Comparison of ENCODE assay signal across 18 mouse cellular contexts in genomic region chr13:98055194-98055593, GRCm38 (mm10).
A peak's percentile ranks its signal among the peaks of the same experiment; 100 is the strongest.
DNase-seq lines count a peak whose midpoint lies in the region; ATAC-seq and TF ChIP-seq lines count a peak whose summit lies in the region.
"Had no signal": no experiment of that assay in that cellular context is flagged by ENCODE, and none has a peak within 500 bp of the region (broad histone marks: within the 10 kb centered on the region; RNA-seq: fewer than 3 reads in every experiment).

No protein-coding gene starts in this region.

- DNase-seq in layer of hippocampus, adult 2 months (ENCODE audit: low spot score in 2 of 2), result no peak
- DNase-seq in layer of hippocampus, adult 18-20 months (ENCODE audit: low spot score in 2 of 2), result no peak
- DNase-seq in brain, embryonic 14.5 days (ENCODE audit: low read depth), result peak; percentile 48
- DNase-seq in hindbrain, embryonic 11.5 days (ENCODE audit: low spot score), result peak; percentile 20
- peak; percentile 47 for DNase-seq in midbrain, embryonic 14.5 days
- DNase-seq in cerebellum, adult 11 months, result no peak
- DNase-seq in kidney, postnatal 36 days, result no peak
- DNase-seq: adrenal gland, postnatal 36 days; kidney, adult 11 months; kidney, postnatal 14 days; spleen, adult 18-20 months; thymus, postnatal 14 days had no signal

- ATAC-seq in hindbrain, embryonic 11.5 days (ENCODE audit: low FRiP score), result no peak
- no peak; the same call in 1 of the 2 replicates for ATAC-seq in midbrain, embryonic 14.5 days (ENCODE audit: low FRiP score, low TSS enrichment)
- ATAC-seq: lung, postnatal 0 days had no signal

- no peaks in the 10 kb centered on the region for H3K9me3 ChIP-seq in hindbrain, embryonic 11.5 days (ENCODE audit: control insufficient read depth, low read length)
- H3K9me3 ChIP-seq in midbrain, embryonic 14.5 days (ENCODE audit: control insufficient read depth, low read length), result no peaks in the 10 kb centered on the region; the same call in 1 of the 2 replicates
- H3K9me3 ChIP-seq: megakaryocyte, embryonic 14.5 days; stomach, embryonic 15.5 days had no signal

- TF ChIP-seq POLR2A in brain, embryonic 14.5 days (IDR thresholded peaks at IDR 0.05; ENCODE audit: borderline replicate concordance, extremely low read depth, insufficient read depth, insufficient read length, poor library complexity, severe bottlenecking), result no peak

- H3K9ac ChIP-seq in hindbrain, embryonic 11.5 days (ENCODE audit: low read depth, low read length), result no peak overlapping the region
- no peak overlapping the region for H3K9ac ChIP-seq in midbrain, embryonic 14.5 days (replicated peaks; ENCODE audit: low read length)
- H3K9ac ChIP-seq: embryonic facial prominence, embryonic 15.5 days; limb, embryonic 12.5 days; liver, embryonic 14.5 days; stomach, embryonic 15.5 days had no signal

- no peaks in the 10 kb centered on the region for H3K27me3 ChIP-seq in hindbrain, embryonic 11.5 days (ENCODE audit: control insufficient read depth, insufficient read depth, low read length)
- no peaks in the 10 kb centered on the region for H3K27me3 ChIP-seq in midbrain, embryonic 14.5 days (ENCODE audit: control insufficient read depth, insufficient read depth, low read length)
- H3K27me3 ChIP-seq: embryonic facial prominence, embryonic 15.5 days; limb, embryonic 12.5 days; stomach, embryonic 15.5 days had no signal

- H3K4me3 ChIP-seq in layer of hippocampus, adult 2 months, result no peak overlapping the region
- H3K4me3 ChIP-seq in hindbrain, embryonic 11.5 days (ENCODE audit: low read depth, low read length), result no peak overlapping the region
- no peak overlapping the region for H3K4me3 ChIP-seq in midbrain, embryonic 14.5 days (replicated peaks; ENCODE audit: low read depth, low read length)
- H3K4me3 ChIP-seq: embryonic facial prominence, embryonic 15.5 days; limb, embryonic 12.5 days; megakaryocyte, embryonic 14.5 days; stomach, embryonic 15.5 days had no signal

- no peaks in the 10 kb centered on the region for H3K36me3 ChIP-seq in hindbrain, embryonic 11.5 days (ENCODE audit: control insufficient read depth, insufficient read depth, low read length)
- no peaks in the 10 kb centered on the region for H3K36me3 ChIP-seq in midbrain, embryonic 14.5 days (ENCODE audit: control insufficient read depth, insufficient read depth, low read length)
- H3K36me3 ChIP-seq: embryonic facial prominence, embryonic 15.5 days; limb, embryonic 12.5 days; stomach, embryonic 15.5 days had no signal

- no peak for TF ChIP-seq CTCF in layer of hippocampus, adult 2 months (conservative IDR thresholded peaks at IDR 0.05)
- no peak for TF ChIP-seq CTCF in brain, embryonic 14.5 days (IDR thresholded peaks at IDR 0.05; ENCODE audit: borderline replicate concordance, extremely low read depth, insufficient read depth, insufficient read length)

- H3K4me2 ChIP-seq in hindbrain, embryonic 11.5 days (replicated peaks; ENCODE audit: low read depth, low read length), result no peak overlapping the region
- H3K4me2 ChIP-seq in midbrain, embryonic 14.5 days (ENCODE audit: low read length), result peak overlapping the region; percentile 27
- H3K4me2 ChIP-seq: embryonic facial prominence, embryonic 15.5 days; limb, embryonic 12.5 days; stomach, embryonic 15.5 days had no signal

- peak overlapping the region; percentile 55; the same call in 1 of the 2 replicates for H3K27ac ChIP-seq in layer of hippocampus, adult 2 months
- H3K27ac ChIP-seq in hindbrain, embryonic 11.5 days (ENCODE audit: low read depth, low read length), result no peak overlapping the region
- H3K27ac ChIP-seq in midbrain, embryonic 14.5 days (replicated peaks; ENCODE audit: low read depth, low read length), result no peak overlapping the region
- H3K27ac ChIP-seq: embryonic facial prominence, embryonic 15.5 days; limb, embryonic 12.5 days; liver, embryonic 14.5 days; stomach, embryonic 15.5 days had no signal

- WGBS in hindbrain, embryonic 11.5 days, result 52% methylated on average over 8 of the region's 8 CpGs
- 24% methylated on average over 8 of the region's 8 CpGs for WGBS in midbrain, embryonic 14.5 days

- H3K4me1 ChIP-seq in hindbrain, embryonic 11.5 days (replicated peaks; ENCODE audit: control insufficient read depth, insufficient read depth, low read length), result no peaks in the 10 kb centered on the region
- peaks cover 6% of the 10 kb centered on the region for H3K4me1 ChIP-seq in midbrain, embryonic 14.5 days (ENCODE audit: control insufficient read depth, insufficient read depth, low read length)
- H3K4me1 ChIP-seq: megakaryocyte, embryonic 14.5 days; stomach, embryonic 15.5 days had no signal

Comparison
In these comparisons a context has a peak if more than half of its experiments do, and no peak if none do; other contexts are left out.
1. DNase-seq: peak in brain, embryonic 14.5 days (single experiment), hindbrain, embryonic 11.5 days (single experiment) and midbrain, embryonic 14.5 days (single experiment); none in layer of hippocampus, adult 2 months (0 of 2), layer of hippocampus, adult 18-20 months (0 of 2), cerebellum, adult 11 months (single experiment) and kidney, postnatal 36 days (0 of 2).